Mouse (Mus musculus): ENCODE results near the gene Pak4. TPM values are rescaled to one million over a fixed set of nuclear protein-coding genes. Genes with fewer than 3 reads are reported as not detected.
"Not testable (repeated sequence)": the region's sequence is repeated elsewhere in the genome, so short reads cannot be mapped to it uniquely, and the experiment has no call there.

Pak4 gene
- total RNA-seq (2021) = 1 to 10 TPM; 8.4 to 8.8 TPM

DNA sequence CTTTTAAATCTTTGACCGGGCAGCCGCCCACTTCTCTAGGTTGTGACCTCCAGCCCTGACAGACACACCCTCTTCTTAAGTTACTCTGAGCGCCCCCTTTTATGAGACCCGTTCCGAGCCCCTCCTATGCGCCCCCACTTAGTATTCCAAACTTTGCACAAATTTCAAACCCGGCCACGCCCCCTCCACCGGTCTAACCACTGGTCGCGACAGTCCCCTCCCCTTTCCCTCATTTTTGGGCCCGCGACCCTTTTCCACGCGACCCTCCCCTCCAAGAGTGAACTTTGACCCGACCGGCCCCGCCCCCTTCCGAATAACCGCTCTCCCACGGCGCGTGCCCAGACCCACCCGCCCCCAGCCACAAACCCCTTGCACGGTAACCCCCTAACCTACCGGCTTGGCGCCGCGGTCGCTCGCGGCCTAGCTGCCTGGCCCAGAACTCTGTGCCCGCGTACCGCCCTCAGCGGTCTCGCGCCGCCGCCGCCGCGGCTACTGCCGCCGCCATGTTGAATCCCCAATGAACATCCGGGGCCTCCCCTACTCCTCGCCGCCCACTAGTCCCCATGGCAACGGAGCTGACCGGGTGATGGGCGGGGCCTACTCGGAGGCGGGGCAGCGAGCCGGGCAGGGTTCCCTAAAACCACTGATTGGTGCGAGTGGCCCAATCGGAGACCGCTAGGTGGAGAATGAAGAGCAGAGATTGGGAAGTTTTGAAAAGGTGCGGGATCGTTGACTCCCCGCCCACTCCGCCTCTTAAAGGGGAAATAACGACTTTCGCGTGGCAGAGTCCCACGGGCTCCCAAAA lies at the start of gene Pak4, which contains the start of gene Samd4b:
Gene Pak4, minus strand, starts transcription at position 544 of the 805 bp plus-strand sequence.
Gene Samd4b, minus strand, starts transcription at position 503 of the 805 bp plus-strand sequence.
- intact Hi-C loops (cut with DNase I) = no loop called here
- peak; percentile 99 for DNase-seq (ENCODE audit: low spot score)

DNA sequence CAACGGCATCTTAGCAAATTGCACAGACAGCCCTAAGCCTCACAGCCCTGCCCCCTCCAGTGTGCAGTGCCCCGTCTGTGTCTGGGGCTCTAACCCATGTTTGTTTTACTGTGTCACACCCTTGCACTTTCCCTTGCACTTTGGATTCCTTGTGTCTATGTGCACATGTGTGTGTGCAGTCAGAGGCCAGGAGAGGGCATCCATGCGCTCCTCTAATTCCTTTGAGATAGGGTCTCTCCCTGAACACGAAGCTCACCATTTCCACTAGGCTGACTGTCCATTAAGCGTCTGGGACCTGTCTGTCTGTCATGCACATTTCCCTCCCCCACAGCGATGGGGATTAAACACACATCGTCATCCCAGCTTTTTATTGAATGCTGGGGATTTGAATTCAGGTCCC lies 49.0 kb upstream of the Pak4 start:
- intact Hi-C loops (cut with DNase I) = no loop called here
- DNase-seq (ENCODE audit: low spot score) = no peak

DNA sequence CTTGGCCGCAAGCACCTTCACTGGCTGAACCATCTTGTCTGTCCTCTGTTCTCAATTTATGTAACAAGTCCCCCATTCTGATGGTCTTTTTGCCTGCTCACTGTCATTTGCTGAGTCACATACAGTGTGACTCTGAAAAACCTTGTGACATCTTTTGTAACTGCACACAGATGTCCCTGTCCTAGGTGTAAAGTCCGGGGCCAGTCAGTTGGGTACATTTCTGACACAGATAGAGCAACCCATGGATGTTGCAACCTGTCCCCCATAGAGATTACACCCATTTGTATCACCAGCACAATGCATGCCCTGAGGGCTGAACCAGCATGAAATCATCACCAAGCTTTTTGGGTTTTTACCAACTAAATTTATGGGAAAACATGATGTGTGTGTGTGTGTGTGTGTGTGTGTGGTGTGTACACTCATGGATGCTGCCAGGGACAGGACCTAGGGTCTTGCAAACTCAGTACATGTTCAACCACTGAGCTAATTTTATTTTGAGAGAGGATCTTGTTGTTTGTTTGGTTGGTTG lies 48.0 kb upstream of the Pak4 start:
- intact Hi-C loops (cut with DNase I) = no loop called here
- no peak for DNase-seq (ENCODE audit: low spot score)

DNA sequence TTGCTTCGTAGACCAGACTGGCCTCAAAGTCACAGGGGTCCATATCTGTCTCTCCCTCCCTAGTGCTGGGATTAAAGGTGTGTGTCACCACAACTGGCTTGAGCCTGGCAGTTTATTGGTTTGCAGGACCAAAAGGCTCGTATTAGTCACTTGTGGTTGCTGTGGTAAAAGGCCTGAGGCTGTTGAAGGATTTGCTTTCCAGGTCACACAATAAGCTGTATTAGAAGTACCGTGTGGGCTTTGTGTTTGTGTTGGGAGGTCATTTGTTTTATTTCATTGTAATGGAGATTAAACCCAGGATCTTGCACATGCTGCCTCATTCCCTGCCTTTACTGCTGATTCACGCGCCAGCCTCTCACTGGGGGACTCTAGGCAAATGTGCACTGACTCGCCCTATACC lies 47.4 kb upstream of the Pak4 start:
- intact Hi-C loops (cut with DNase I) = no loop called here
- DNase-seq (ENCODE audit: low spot score) = no peak

DNA sequence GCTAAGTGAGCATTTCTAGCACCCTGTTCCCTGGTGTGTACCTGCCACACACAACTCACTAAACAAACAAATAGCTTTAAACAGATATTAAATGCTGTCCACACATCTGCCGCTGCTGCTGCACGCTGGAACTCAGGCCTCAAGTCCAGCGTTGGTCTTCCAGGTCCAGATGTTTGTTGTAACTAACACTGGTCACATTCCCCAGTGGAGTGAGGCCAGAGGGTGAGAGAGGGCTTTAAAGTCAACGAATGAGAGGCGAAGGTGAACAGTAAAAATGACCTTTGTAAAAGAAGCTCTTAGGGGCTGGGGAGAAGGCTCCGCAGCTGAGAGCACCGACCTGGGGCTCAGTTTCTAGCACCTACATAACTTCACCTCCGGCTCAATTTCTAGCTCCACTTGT lies 43.6 kb upstream of the Pak4 start:
- intact Hi-C loops (cut with DNase I) = no loop called here

DNA sequence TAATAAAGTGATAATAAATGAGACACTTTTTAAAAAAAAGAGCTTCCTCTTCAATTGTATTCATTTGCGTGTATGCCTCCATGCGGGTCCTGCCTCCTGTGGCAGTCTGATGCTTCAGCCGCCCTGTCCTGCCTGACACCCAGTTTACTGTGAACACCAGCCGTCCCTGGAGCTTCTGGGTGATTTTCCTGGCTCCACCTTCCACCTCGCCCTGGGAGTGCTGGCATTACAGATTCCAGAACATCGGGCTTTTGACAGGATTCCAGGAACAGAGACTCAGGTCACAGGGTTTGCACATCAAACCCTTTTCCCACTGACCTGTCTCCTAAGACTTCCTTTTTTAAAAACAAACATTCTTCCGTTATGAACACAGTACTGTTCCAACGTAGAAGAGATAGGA lies 39.5 kb upstream of the Pak4 start:
- intact Hi-C loops (cut with DNase I) = no loop called here
- no peak for DNase-seq (ENCODE audit: low spot score)

More for the DNA sequence above, 43.6 kb upstream of the Pak4 start:
- no peak for DNase-seq (ENCODE audit: low spot score)

DNA sequence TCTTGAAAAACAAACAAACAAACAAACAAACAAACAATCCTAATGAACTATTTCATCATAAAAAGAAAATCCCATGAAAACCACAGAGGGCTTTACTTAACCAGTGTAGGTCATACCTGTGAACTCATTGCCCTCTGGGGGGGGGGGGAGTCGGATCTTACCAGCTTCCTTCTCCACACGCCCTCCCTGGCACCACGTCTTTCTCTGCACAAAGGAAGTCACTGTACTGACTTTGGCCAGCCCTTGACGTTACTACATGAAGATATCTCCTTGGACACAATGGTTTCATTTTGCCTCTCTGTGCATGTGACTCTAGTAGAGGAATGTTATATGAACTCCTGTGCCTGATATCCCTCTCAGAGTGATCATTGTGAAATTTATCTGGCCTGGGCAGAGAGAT lies 36.1 kb upstream of the Pak4 start:
- DNase-seq (ENCODE audit: low spot score) = no peak
- intact Hi-C loops (cut with DNase I) = no loop called here

DNA sequence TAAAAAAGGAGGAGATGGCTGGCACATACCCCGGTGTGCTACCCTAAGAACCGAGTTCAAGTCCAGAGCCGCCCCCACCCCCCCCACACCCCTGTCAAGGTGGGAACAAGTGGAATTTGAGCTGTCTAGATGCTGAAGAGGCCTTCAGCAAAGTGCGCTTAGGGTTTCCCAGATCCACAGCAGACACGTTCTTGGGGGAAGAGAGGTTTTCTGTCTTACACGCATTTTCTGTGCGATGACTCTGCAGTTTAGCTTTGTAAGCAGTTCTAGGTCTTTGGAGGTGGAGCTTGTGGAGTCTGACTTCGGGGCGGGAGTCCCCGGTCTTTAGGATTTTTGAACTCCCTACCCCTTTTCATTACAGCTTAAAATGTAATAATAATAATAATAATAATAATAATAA lies 33.1 kb upstream of the Pak4 start, which contains the start of gene Acp7:
Gene Acp7, minus strand, starts transcription at position 260 of the 400 bp plus-strand sequence.
- no peak for DNase-seq (ENCODE audit: low spot score)
- intact Hi-C loops (cut with DNase I) = no loop called here

DNA sequence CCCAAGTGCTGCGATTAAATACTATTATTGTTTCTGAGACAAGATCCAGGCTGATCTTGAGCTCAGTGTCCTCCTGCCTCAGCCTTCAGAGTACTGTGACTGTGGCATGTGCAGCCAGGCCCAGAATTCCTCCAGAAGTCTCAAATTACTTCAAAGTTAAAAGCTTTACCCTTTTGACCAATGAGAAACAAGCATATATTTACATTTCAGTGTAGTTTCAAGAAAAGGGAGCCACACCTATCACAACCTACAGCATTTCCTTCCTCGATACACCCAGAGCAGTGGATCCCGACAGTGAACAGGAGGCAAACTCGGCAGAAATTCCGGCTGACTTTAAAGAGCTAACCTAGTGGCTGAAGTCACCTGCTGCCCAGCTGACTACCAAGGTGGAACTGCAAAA lies 26.8 kb upstream of the Pak4 start:
- no peak for DNase-seq (ENCODE audit: low spot score)
- intact Hi-C loops (cut with DNase I) = no loop called here

DNA sequence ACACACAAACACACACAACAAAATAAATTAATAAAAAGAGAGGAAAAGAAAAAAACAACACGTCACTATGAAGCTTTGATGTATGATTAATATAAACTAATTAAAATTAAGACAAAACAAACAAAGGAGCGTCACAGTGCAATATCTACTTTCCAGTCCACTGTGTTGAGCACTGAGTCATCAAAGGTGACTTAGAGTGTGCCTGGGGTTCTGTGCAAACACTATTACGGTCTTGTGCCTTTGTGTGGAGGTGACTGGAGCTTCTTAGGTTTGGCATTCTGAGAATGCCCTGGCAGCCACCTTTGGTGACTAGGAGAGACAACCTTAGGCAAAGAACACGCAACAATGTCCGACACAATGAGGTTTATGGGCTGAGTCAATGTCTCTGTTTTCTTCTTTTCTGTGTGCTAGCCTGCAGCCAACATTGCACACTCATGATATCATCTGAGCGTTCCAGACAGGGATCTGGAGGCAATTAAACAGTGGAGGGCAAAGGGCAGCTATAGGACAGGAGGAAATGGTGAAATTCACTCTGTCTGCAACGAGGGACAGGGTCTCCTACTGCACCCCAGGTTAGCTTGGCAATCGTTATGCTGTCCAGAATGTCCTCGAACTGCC lies 21.2 kb upstream of the Pak4 start:
- no peak for DNase-seq (ENCODE audit: low spot score)
- intact Hi-C loops (cut with DNase I) = no loop called here

DNA sequence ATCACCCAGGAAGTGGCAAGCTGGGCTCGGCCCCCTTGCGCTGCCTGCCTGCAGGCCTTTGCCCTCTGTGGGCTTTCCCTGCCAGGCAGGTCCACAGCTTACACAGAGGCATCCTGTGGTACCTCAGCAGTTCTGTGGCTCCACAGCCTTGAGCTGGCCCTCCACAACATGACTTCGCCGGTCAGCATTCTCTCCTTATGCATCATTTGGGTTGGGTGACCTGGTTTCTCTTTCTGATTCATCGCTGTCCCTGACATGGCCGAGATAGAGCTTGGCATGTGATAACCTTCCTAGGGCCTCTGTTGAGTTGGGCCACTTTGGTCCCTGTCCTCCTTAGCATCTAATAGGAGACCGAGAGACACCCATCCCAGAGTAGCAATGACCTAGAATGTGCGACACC lies 8.0 kb upstream of the Pak4 start:
- no peak for DNase-seq (ENCODE audit: low spot score)
- intact Hi-C loops (cut with DNase I) = no loop called here

DNA sequence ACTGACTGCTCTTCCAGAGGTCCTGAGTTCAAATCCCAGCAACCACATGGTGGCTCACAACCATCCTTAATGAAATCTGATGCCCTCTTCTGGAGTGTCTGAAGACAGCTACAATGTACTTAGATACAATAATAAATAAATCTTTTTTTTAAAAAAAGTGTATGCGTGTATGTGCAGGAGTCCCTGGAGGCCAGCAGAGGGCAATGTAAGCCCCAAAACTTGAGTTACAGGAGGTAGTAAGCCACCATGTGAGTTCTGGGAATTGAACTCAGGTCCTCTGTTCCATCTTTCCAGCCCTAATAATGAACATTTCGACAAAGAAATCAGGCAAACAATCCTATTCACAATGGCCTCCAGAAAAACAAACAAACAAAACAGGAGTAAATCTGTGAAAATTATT lies 5.8 kb upstream of the Pak4 start:
- DNase-seq (ENCODE audit: low spot score); intact Hi-C loops (cut with DNase I): not testable (repeated sequence)

DNA sequence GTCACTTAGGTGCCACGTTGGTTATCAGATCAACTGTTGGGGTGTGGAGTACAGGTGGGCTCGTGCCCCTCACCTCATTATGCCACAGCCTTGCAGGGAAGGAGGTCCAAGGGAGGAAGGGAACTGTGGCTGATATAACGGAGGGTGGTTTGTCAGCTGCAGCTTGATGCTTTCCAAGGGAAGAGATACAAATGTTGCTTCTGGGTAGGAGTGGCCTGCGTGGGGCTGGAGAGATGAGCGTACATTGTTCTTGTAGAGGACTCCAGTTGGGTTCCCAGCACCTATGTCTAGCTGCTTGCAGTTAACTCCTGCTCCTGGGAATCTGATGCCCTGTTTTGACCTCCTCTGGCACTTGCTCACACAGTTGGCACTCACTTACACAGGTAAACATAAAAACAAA lies 5.2 kb upstream of the Pak4 start:
- DNase-seq (ENCODE audit: low spot score) = no peak

DNA sequence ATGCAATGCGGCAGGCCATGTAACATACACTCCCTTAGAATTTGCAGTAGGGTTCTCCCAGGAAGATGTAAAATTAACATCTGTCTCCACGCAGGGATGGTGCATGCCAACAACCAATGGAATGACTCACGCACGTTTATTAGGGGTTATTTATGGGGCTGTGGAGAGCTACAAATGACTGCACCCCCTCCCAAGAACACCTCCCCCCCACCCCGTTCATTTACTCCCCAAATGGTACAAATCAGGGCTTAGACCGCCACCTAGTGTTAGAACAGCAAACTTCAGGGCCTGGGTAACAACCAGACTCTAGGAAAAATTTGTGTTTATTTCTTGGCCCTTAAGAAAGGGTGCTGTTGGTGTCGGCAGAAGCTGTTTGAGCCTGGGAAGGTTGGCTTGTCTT lies 3.7 kb upstream of the Pak4 start:
- intact Hi-C loops (cut with DNase I) = loop anchor here (1.0 to 2.0 kb wide), 4 partner anchors 33 to 155 kb away; no protein-coding TSS in a partner anchor
- DNase-seq (ENCODE audit: low spot score) = no peak

More for the DNA sequence above, 5.2 kb upstream of the Pak4 start:
- intact Hi-C loops (cut with DNase I) = no loop called here

DNA sequence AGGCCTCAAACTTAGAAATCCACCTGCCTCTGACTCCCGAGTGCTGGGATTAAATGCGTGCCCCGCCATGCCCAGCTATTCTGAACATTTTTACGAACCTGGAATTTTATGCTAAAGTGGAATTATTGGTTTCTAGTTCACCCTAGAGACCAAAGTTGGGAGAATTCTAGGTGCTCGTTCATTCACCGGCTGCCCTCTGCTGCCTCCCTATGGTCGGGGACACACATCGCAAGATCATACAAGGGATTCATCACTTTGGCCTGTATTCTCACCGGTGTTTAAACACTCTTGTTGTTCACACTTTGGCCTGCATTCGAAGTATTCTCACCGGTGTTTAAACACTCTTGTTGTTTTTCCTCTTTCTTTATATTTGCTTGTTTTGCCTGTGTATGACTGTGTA lies 3.0 kb upstream of the Pak4 start:
- intact Hi-C loops (cut with DNase I) = loop anchor here (1.0 to 2.0 kb wide), 4 partner anchors 33 to 155 kb away; no protein-coding TSS in a partner anchor

DNA sequence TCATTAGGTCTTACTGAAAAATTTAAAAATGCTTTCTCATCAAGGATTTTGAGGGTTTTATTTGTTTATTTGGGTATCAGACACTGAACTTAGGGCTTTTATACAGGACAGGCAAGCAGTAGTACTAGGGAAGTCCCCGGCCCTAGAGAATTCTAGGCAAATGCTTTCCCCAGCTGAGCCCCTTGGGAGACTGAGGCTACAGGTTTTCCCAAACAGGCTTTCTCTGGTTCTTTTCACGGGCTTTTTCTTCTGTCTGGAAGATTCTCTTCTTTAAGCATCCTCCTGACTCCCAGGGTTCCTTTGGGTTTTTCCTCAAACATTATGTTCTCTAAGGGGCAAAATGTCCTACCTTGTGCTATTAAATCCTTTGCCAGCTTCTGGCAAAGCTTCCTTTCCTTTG lies 966 bp upstream of the Pak4 start:
- intact Hi-C loops (cut with DNase I) = no loop called here
- DNase-seq (ENCODE audit: low spot score) = no peak

More for the DNA sequence above, 3.0 kb upstream of the Pak4 start:
- DNase-seq (ENCODE audit: low spot score) = no peak

DNA sequence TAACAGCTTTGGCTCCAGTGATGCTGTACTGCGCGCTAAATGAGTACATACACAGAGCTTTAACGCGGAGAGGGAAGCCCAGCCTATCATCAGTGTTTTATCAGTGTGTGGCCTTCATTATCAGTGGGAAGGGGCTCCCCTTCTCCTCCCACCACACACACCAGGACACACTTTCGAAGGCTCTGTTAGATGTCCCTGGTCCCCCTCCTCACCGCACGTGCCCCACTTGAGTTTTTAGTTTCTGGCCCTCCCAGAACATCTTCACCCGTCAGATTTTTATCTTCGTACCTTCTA lies 761 bp downstream of the Pak4 start:
- intact Hi-C loops (cut with DNase I) = no loop called here
- no peak for DNase-seq (ENCODE audit: low spot score)

DNA sequence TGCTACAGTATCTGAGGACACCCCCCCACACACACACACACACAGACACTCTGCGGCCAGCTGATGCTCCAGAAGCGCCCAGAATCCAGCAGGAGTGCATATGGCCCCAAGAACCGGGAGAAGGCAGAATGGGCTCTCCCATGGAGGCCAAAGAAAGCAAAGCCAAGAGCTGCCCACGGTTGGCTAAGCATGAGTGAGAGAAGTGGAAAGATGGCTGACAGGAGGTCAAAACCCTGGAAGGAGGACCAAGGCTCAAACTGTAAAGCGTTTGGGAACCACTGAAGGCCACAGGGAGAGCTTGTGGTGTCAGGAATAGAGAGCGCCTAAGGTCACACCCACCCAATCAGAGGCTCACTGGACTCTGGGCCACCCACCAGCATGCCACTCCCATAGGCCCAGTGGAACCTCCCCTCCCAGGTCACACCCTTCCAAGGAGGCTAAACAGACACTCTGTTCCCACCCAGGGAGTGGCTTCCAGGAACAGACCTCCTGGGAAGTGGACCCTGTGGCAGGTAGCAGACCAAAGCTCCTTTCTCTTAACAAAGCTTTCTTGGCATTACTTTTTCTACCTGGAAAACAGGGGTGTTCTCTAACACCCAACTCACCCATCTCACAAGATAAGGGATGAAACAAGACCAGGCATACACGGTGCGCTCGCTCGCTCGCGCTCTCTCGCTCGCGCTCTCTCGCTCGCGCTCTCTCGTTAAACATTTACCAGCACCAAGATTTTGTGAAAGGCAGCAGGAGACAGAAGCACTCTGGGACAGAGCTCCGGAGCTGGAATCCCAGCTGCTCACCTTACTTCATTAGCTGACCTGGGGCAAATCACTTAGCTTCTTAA lies 1.3 kb downstream of the Pak4 start:
- DNase-seq (ENCODE audit: low spot score) = no peak
- intact Hi-C loops (cut with DNase I) = no loop called here

DNA sequence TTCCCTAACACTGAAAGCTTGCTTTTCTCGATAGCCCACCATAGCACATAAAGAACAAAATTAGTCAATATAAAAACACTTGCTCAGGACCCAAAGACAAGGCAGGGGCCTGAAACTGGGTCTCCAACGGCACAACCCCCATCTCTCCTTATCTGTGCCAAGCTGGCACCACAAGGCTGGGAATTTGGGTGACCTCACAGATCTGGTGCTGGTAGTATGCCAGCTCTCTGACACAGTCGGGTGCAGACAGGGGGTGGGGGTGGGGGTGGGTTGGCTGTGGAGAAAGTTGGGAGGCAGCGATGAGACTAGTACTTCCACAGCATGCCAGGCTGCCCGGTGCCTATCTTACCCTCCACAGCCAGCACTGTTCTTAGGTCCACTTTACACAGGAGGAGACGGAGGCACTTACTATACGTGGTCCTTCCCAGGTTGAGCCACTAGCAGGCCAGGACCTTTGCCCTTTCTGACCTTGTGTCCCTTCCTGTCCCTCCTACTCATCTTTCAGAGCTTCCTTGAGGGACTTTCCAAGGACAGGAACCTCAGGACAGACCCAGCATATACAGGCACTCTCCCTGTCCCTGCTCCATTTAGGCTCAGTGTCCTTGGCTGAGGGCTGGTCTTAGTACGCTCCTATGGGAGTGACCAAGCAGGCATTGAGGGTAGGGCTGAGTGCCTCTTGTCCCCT lies 2.1 kb downstream of the Pak4 start:
- intact Hi-C loops (cut with DNase I) = no loop called here
- no peak for DNase-seq (ENCODE audit: low spot score)
